Mouse (Mus musculus): ENCODE measurements around the gene Dap3.
"Not testable (repeated sequence)": the region's sequence is repeated elsewhere in the genome, so short reads cannot be mapped to it uniquely, and the experiment has no call there.

Gene Dap3

DNA sequence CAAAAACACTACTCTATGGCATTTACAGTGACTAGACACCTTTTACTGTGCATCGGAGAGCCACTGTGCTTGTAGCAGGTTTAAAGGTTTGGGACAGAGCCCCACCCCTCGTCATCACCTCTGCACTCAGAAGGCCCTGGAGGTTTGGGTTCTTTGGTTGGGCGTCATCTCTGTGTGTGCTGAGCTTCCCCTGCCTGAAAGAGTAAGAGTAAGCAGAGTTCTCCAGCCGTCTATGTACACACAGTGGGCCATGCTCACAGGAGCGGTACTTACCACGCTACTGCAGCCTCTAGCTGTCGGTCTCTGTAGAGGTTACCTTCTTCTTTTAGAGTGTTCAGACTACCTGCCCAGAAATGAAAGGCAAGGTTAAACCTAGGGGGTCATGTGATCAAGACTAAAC lies 38.4 kb downstream of the Dap3 start:
- DNase-seq = no peak

DNA sequence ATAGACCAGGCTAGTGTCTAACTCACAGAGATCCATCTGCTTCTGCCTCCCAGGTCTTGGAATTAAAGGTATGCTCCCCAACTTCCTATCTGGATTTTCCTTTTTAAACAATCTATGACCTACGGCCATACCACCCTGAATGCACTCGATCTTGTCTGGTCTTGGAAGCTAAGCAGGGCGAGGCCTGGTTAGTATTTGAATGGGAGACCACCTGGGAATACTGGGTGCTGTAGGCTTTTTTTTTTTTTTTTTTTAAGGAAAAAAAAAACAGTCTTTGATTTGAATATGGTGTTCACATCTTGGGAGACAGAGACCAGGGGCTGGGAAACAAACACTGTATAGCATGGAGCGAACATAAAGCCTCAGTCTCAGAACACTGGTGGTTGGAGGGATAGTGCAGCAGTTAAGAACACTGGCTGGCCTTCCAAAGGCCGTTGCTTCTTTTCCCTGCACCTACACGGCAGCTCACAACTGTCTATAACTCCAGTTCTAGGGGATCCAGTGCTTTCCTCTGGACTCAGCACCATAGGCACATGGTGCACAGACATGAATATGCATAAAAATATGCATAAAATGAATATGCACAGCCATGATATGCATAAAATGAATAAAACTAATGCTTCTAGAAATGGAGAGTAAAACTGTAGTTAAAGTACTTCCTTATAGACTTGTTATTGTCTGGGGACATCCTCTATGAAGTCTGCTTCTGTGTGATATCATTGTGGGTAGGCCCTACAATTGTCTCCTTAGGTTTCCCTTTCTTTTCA lies 44.4 kb downstream of the Dap3 start:
- no peak for DNase-seq

DNA sequence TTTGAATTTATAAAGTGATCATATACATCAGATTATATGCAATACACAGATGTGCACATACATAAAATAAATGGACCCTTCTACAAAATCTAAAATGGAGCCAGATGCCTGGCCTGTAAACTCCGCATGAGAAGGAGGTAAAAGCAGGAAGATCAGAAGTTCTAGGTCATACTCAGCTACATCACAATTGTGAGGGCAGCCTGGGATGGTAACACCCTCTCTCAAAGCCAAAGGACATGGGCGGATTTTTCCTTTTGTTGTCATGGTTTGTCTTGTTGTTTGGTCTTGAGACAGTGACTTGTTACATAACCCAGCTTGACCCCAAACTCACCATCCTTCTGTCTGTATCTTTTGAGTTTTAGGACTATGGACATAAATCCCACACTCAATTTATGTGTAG lies 45.2 kb downstream of the Dap3 start:
- no peak for DNase-seq

DNA sequence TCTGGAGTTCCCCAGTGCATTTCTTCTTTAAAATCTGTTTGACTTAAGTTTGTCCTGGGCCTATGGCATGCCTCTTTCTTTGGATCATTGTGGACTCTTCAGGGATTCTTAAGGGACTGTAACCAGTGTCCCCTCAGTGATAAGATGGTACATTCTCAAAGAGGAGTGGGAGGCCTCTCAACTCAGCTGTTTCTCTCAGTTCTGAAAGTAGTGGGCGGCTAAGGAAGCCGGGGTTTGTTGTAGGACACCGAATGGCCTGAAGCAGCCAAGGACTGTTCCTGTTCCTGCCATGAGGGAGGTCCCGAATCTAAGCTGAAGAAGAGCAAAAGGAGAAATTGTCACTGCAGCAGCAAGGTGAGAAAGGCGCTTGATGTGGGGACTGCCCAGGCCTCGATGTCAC lies 45.8 kb downstream of the Dap3 start:
- DNase-seq = no peak

DNA sequence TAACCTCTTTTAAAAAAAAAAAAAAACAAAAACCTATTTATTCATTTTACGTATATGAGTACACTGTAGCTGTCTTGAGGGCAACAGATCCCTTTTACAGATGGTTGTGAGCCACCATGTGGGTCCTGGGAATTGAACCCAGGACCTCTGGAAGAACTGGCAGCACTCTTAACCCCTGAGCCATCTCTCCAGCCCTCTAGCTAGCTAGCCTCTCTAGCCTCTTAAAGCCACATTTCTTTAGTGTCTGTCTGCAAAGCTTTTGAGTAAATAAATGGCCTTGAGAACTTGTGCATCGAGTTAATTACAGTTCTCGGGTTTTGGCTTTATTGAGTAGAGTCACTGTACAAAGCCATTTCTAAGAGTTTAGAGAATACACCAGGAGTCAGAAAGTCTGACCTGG lies 46.2 kb downstream of the Dap3 start:
- DNase-seq = no peak

DNA sequence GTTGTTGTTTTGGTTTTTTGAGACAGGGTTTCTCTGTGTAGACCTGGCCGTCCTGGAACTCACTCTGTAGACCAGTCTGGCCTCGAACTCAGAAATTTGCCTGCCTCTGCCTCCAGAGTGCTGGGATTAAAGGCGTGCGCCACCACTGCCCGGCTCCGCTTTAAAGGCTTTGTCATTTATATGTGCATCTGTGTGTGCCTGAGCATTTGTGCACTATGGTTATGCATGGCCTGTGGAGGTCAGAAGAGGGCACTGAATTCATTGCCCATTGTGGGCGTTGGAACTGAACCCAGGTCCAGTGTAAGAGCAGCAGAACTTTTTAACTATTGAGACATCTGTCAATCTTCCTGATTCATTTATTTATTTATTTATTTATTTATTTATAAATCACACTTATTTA lies 58.0 kb downstream of the Dap3 start:
- not testable (repeated sequence) for DNase-seq

DNA sequence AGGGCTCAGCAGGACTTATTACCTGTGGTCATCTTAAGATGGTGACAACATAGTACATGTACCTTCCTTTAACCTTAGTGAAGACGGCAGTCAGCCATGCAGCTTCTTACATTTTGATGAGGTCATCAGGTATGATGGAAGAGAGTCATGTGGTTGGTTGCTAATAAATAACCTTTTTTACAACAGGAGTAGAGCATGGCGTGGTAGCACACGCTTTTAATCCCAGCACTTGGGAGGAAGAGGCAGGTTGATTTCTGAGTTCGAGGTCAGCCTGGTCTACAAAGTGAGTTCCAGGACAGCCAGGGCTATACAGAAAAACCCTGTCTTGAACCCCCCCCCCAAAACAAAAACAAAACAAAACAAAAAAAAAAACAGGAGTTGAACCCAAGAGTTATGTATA lies 68.4 kb downstream of the Dap3 start:
- DNase-seq = not testable (repeated sequence)

All from kidney, adult 8-10 months (tissue).